Mouse (Mus musculus): ENCODE results near the gene Mrrf. TPM values are rescaled to one million over a fixed set of nuclear protein-coding genes. Genes with fewer than 3 reads are reported as not detected.

The Mrrf gene
- polyA plus RNA-seq, 1 experiment from 2014 or later: 11.1 TPM

- DNase-seq (no peak), ATAC-seq (no peak)
- no peak overlapping the region for H3K9ac ChIP-seq (replicated peaks)
- TF ChIP-seq EP300 (IDR thresholded peaks at IDR 0.05; ENCODE audit: low read depth) (no peak), CTCF (IDR thresholded peaks at IDR 0.05; ENCODE audit: low read depth) (no peak)
- no peak overlapping the region for H3K4me2 ChIP-seq (ENCODE audit: low read depth, low read length)
- H3K4me3 ChIP-seq (ENCODE audit: low read depth, low read length): no peak overlapping the region
- no peaks in the 10 kb centered on the region for H3K9me3 ChIP-seq (ENCODE audit: low read length)
- 83% methylated on average over 1 of the region's 1 CpGs for WGBS (ENCODE audit: insufficient replicate concordance)
- no peaks in the 10 kb centered on the region for H3K4me1 ChIP-seq (ENCODE audit: insufficient read depth)
- H3K36me3 ChIP-seq (replicated peaks; ENCODE audit: insufficient read depth, low read length): peaks cover 26% of the 10 kb centered on the region
- H3K27me3 ChIP-seq (ENCODE audit: insufficient read depth, low read length): no peaks in the 10 kb centered on the region
- H3K27ac ChIP-seq (ENCODE audit: low read depth): no peak overlapping the region
Observed at GRCm38 (mm10) chr2:36157461-36157860, 21.3 kb downstream of the Mrrf start.

- H3K9me3 ChIP-seq (ENCODE audit: low read length): no peaks in the 10 kb centered on the region
- no peak overlapping the region for H3K27ac ChIP-seq (ENCODE audit: low read depth)
- H3K4me2 ChIP-seq (ENCODE audit: low read depth, low read length): no peak overlapping the region
- TF ChIP-seq CTCF (IDR thresholded peaks at IDR 0.05; ENCODE audit: low read depth) (no peak), EP300 (IDR thresholded peaks at IDR 0.05; ENCODE audit: low read depth) (no peak)
- WGBS (ENCODE audit: insufficient replicate concordance): 86% methylated on average over 4 of the region's 4 CpGs
- no peak for ATAC-seq
- H3K4me1 ChIP-seq (ENCODE audit: insufficient read depth): no peaks in the 10 kb centered on the region
- no peak for DNase-seq
- no peaks in the 10 kb centered on the region for H3K27me3 ChIP-seq (ENCODE audit: insufficient read depth, low read length)
- H3K4me3 ChIP-seq (ENCODE audit: low read depth, low read length): no peak overlapping the region
- no peak overlapping the region for H3K9ac ChIP-seq (replicated peaks)
- peaks cover 22% of the 10 kb centered on the region for H3K36me3 ChIP-seq (replicated peaks; ENCODE audit: insufficient read depth, low read length)
Observed at GRCm38 (mm10) chr2:36159336-36159735, 23.1 kb downstream of the Mrrf start.

GRCm38 (mm10) chr2:36167990-36168618 is 31.9 kb downstream of the Mrrf start:
- Histone ChIP-seq H3K9ac (replicated peaks) (no peak overlapping the region), H3K4me3 (ENCODE audit: low read depth, low read length) (no peak overlapping the region), H3K27me3 (ENCODE audit: insufficient read depth, low read length) (no peaks in the 10 kb centered on the region), H3K4me2 (ENCODE audit: low read depth, low read length) (no peak overlapping the region), H3K36me3 (replicated peaks; ENCODE audit: insufficient read depth, low read length) (peaks cover 2% of the 10 kb centered on the region), H3K9me3 (ENCODE audit: low read length) (no peaks in the 10 kb centered on the region), H3K27ac (ENCODE audit: low read depth) (no peak overlapping the region), H3K4me1 (ENCODE audit: insufficient read depth) (no peaks in the 10 kb centered on the region)
- WGBS (ENCODE audit: insufficient replicate concordance): 68% methylated on average over 1 of the region's 1 CpGs
- DNase-seq (no peak), ATAC-seq (no peak)
- TF ChIP-seq CTCF (IDR thresholded peaks at IDR 0.05; ENCODE audit: low read depth) (no peak), EP300 (IDR thresholded peaks at IDR 0.05; ENCODE audit: low read depth) (no peak)

DNA sequence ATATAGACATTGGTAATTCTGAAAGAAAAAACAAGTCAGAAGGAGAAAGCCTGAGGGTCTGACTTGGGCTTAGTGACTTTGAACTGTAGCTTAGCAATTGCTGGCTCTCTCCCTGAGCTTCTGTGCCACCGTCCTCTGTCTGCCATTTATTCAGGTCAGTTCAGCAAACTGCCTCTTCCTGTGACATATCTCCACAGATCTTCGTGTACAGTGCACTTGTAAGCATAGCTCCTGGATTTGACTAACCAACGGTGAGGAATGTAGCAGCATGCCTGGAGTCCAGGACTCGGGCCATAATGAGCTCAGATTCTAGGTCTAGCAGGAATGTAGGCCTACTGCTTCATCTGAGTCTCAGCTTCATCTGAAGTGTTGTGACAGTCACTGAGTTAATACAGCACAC is 33.0 kb downstream of the Mrrf start:
- DNase-seq (no peak), ATAC-seq (no peak)
- Histone ChIP-seq H3K9ac (replicated peaks) (no peak overlapping the region), H3K36me3 (replicated peaks; ENCODE audit: insufficient read depth, low read length) (no peaks in the 10 kb centered on the region; the same call in 1 of the 2 replicates), H3K9me3 (ENCODE audit: low read length) (no peaks in the 10 kb centered on the region), H3K27me3 (ENCODE audit: insufficient read depth, low read length) (no peaks in the 10 kb centered on the region), H3K4me2 (ENCODE audit: low read depth, low read length) (no peak overlapping the region), H3K27ac (ENCODE audit: low read depth) (no peak overlapping the region), H3K4me1 (ENCODE audit: insufficient read depth) (no peaks in the 10 kb centered on the region), H3K4me3 (ENCODE audit: low read depth, low read length) (no peak overlapping the region)
- 77% methylated on average over 4 of the region's 4 CpGs for WGBS (ENCODE audit: insufficient replicate concordance)
- TF ChIP-seq CTCF (IDR thresholded peaks at IDR 0.05; ENCODE audit: low read depth) (no peak), EP300 (IDR thresholded peaks at IDR 0.05; ENCODE audit: low read depth) (no peak)

GRCm38 (mm10) chr2:36172136-36172535 is 35.9 kb downstream of the Mrrf start:
- 69% methylated on average over 4 of the region's 4 CpGs for WGBS (ENCODE audit: insufficient replicate concordance)
- TF ChIP-seq EP300 (IDR thresholded peaks at IDR 0.05; ENCODE audit: low read depth) (no peak), CTCF (IDR thresholded peaks at IDR 0.05; ENCODE audit: low read depth) (no peak)
- ATAC-seq: no peak
- peaks cover under 1% of the 10 kb centered on the region; the same call in 1 of the 2 replicates for H3K36me3 ChIP-seq (replicated peaks; ENCODE audit: insufficient read depth, low read length)
- no peak overlapping the region for H3K4me2 ChIP-seq (ENCODE audit: low read depth, low read length)
- DNase-seq: no peak
- no peak overlapping the region for H3K4me3 ChIP-seq (ENCODE audit: low read depth, low read length)
- no peak overlapping the region for H3K9ac ChIP-seq (replicated peaks)
- no peaks in the 10 kb centered on the region for H3K27me3 ChIP-seq (ENCODE audit: insufficient read depth, low read length)
- H3K27ac ChIP-seq (ENCODE audit: low read depth): no peak overlapping the region
- H3K4me1 ChIP-seq (ENCODE audit: insufficient read depth): no peaks in the 10 kb centered on the region
- no peaks in the 10 kb centered on the region for H3K9me3 ChIP-seq (ENCODE audit: low read length)

DNA sequence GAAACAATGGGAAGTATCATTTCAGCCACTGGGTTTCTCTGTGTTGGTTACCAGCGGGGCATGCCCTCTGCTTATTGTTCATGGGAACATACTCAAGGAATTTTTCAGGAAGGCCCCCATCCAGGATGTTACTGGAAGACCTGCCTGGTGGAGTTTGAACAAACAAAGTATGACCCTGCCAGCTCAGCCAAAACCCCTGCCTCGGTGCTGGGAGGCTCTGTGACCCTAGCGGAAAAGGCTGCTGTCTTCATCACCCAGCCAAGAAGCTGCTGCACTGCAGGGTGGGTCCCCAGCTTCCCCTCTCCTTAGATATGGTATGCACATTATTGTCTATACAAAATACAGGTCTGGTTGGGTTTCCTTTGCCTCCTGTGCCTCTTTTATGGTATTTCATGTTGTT is 36.4 kb downstream of the Mrrf start:
- H3K27ac ChIP-seq (ENCODE audit: low read depth): no peak overlapping the region
- H3K4me3 ChIP-seq (ENCODE audit: low read depth, low read length): no peak overlapping the region
- ATAC-seq (no peak), DNase-seq (no peak)
- no peaks in the 10 kb centered on the region for H3K9me3 ChIP-seq (ENCODE audit: low read length)
- WGBS (ENCODE audit: insufficient replicate concordance): 82% methylated on average over 3 of the region's 3 CpGs
- H3K36me3 ChIP-seq (replicated peaks; ENCODE audit: insufficient read depth, low read length): peaks cover 5% of the 10 kb centered on the region; the same call in 1 of the 2 replicates
- H3K9ac ChIP-seq (replicated peaks): no peak overlapping the region
- no peaks in the 10 kb centered on the region for H3K4me1 ChIP-seq (ENCODE audit: insufficient read depth)
- H3K4me2 ChIP-seq (ENCODE audit: low read depth, low read length): no peak overlapping the region
- TF ChIP-seq CTCF (IDR thresholded peaks at IDR 0.05; ENCODE audit: low read depth) (no peak), EP300 (IDR thresholded peaks at IDR 0.05; ENCODE audit: low read depth) (no peak)
- no peaks in the 10 kb centered on the region for H3K27me3 ChIP-seq (ENCODE audit: insufficient read depth, low read length)

Measured in liver, postnatal 0 days (tissue).